Mouse (Mus musculus) cerebellum, adult (tissue): ENCODE measurements at regions not wholly inside any gene's neighbourhood (a gene's known extent, or its start where the extent isn't known, plus 50 kb on each side); places are given as distances from the start of the nearest gene placed in this dataset.
"Not testable (repeated sequence)": the region's sequence is repeated elsewhere in the genome, so short reads cannot be mapped to it uniquely, and the experiment has no call there.

Source experiments
- ATAC-seq: cut with Nextera tagmentation; 2 replicates; pipeline ENCODE4 v1.9.2; 2017; ENCODE audit warnings: mild to moderate bottlenecking, moderate library complexity, mixed read lengths; ENCODE audit not compliant: insufficient number of reproducible peaks, low FRiP score, low TSS enrichment

GRCm38 (mm10) chr13:97333801-97334534 is 93.1 kb downstream of the Enc1 start:
- no peak for ATAC-seq

DNA sequence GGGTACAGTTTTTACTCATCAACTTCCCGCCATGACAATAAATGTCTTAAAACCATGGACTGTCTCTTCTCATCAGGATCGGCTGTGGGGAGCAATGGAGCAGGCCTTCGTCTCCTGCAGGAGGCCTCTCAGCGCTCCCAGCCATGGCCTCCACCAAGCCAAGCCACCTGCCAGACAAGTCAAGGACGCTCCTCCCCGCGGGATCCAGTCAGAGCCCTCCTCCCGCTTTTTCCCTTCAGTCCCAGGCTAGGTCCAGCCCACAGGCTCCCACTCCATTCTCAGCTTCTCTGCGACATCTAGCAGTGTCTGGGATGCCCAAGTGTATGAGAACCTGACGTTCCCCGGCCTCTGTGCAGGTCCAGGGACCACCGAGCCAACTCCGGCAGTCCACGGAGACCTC is 90.2 kb downstream of the Enc1 start:
- ATAC-seq = no peak

- ATAC-seq = not testable (repeated sequence)
These were observed 80.4 kb downstream of the Enc1 start for GRCm38 (mm10) chr13:97321307-97321706.

- no peak for ATAC-seq
These were observed 79.9 kb downstream of the Enc1 start for GRCm38 (mm10) chr13:97320756-97321155.

DNA sequence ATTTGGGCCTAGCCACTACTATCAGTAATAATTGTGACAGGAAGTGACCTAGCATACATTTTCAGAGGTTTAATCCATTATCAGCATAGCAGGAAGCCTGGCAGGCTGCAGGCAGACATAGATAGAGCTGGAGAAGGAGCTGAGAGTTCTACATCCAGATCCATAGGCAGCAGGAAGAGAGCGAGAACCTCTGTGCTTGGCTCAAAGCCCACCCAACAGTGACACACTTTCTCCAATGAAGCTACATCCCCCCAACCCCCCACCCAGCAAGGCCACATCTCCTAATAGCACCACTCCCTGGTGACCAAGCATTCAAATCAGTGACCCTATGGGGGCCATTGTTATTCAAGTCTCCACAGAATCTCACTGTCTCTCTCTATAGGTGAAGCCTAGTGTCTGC is 79.4 kb downstream of the Enc1 start:
- ATAC-seq = no peak

GRCm38 (mm10) chr13:97317633-97318032 is 76.7 kb downstream of the Enc1 start:
- ATAC-seq = no peak

DNA sequence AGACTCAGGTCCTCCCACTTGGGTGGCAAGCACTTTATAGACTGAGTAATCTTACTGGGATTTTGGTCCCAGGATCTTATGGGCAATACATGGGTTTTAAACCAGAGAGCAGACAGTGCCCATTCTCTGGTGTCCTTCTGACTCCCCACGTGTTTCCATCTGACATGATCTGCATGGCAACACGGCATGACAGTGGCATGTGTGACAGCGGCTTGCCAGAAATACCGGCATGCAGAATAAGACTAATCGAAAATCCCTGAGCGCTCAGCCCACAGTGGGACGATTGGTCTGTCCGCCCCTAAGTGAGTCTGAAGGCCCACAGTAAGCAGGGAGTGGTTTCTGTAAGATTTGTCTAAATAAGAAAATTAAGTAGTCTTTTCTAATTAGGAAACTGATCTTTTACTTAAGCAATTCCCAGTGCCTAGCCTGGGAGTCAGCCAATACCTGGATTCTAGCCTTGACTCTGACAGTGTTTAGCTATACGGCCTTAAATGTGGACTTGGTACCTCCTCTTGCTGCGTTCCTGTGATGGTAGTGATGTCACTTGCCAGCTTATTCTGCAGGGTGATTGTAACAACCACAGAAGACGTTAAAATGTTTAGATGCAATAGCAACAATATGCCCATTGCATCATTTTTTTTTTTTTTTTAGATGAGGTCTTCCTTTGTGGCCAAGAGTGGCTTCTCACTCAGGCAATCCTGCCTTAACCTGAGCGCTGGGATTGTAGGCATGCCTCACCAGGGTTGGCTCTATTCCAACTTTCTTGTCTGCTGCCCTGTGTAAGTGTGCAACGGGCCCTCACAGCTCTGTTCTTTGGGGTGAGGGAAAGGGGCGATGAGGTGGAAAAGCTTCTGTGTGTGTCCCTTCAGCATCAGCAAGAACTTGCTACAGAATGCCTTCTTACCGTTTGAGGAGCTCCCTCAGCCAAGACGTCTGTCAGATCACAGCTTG is 71.8 kb downstream of the Enc1 start:
- ATAC-seq = no peak

DNA sequence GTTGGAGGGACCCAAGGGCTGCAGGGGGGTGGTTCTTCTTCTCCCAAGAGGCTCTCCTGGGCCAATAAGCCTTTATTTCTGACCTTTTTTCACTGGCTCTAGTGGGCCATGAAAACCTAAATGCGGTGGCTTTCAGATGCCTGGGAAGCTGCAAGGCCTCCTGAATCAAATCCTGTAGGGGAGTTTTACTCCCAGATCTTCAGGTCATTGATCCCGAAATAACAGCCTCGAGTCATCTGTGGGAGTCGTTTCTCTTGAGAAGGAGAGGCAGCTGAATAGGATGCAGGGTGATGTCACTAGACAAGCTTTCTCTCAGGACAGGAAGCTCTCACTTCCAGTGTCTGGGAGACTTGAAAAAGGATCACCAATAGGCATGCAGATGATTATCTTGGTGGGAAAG is 70.4 kb downstream of the Enc1 start:
- ATAC-seq = no peak

DNA sequence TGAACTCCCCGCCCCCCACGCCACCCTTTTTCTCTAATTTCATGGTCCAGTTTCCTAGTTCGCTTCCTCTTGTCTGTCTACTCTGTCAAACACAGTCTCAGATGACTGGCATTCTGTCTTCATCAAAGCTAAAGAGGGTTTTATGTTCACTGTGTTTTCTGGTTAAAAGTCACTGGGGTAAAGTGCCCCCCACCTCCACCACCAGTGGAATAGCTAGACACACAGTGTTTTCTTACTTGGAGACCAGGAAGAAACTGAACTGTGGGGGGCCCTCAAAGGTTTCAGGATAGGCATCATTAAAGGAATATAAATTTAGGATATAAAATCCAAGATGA is 69.9 kb downstream of the Enc1 start:
- no peak for ATAC-seq

- ATAC-seq = no peak
These were observed 69.4 kb downstream of the Enc1 start for GRCm38 (mm10) chr13:97310186-97310854.

DNA sequence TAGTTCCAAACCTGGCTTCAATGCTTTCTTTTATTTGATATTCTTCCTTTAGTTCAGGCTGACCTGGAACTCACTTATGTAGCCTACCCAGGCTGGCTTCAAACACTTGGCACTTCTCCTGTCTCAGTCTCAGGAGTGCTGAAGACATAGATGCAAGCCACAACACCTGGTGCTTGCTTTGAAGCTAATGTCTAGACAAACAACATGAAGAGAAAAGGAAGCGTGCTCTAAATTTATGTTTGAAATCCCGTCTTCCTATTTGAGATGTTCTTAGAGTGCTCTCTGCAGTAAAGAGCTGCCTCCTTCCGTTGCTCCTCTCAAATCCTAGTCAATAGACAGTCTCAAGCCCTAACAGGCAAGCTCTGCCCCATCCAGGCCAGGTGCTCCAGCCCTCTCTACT is 68.5 kb downstream of the Enc1 start:
- ATAC-seq = no peak

DNA sequence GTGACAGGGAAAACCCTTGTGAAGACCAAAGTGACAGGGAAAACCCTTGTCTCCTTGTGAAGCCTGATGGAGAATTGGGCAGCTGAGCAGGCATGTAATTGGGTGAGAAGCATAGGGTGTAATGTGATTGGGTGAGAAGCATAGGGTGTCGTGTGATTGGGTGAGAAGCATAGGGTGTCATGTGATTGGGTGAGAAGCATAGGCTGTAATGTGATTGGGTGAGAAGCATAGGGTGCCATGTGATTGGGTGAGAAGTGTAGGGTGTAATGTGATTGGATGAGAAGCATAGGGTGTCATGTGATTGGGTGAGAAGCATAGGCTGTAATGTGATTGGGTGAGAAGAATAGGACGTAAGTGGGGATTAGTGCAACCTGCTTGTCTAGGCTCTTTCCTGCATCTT is 67.5 kb downstream of the Enc1 start:
- ATAC-seq = no peak
